ENCODE assay signal across 9 mouse cellular contexts in the genomic region with DNA sequence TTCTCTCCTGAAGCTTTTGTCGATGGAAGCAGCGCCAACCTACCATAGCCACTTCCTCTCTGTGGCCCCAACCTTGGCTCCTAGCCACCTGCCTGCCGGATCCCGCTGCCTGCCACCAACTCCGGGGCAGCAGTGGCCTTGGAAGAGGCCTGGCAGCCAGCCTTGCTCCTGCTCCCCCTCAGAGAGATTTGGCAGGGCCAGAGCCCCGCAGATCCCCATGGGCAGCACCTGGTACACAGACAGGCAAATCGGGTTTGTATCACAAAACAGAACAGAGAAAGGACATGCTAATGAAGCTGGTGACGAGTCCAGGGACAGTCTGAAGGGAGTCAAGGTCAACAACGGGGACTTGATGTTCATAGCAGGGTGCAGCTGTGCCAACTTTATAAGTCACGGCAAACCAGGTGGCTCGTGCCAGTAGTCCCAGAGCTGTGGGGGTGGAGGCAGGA. TPM values are rescaled to one million over a fixed set of nuclear protein-coding genes. Genes with fewer than 3 reads are reported as not detected.
DNase-seq lines count a peak whose midpoint lies in the region; ATAC-seq lines count a peak whose summit lies in the region.
"Had no signal": no experiment of that assay in that cellular context is flagged by ENCODE, and none has a peak within 500 bp of the region (broad histone marks: within the 10 kb centered on the region; RNA-seq: fewer than 3 reads in every experiment).

No protein-coding gene starts in this region.

- peak; percentile 98 for DNase-seq in heart, adult 11 months
- DNase-seq in 3134 (ENCODE audit: extremely low read depth, insufficient read length, low spot score): peak; percentile 79
- DNase-seq in heart, postnatal 14 days: peak; percentile 77 to 80
- no peak for DNase-seq in left cerebral cortex, adult 9 months (ENCODE audit: low spot score in 2 of 2)
- DNase-seq in thymus, postnatal 0 days (ENCODE audit: low spot score): no peak

- no peaks in the 10 kb centered on the region for H3K36me3 ChIP-seq in heart, embryonic 12.5 days

- no peaks in the 10 kb centered on the region for H3K4me1 ChIP-seq in heart, embryonic 12.5 days (replicated peaks)

- 75% methylated on average over 11 of the region's 11 CpGs for WGBS in heart, embryonic 12.5 days

- intact Hi-C loops in heart, postnatal 14 days (cut with DNase I): no loop called here

- H3K9ac ChIP-seq in heart, embryonic 12.5 days: no peak overlapping the region

- H3K27ac ChIP-seq in heart, embryonic 12.5 days (ENCODE audit: poor library complexity, severe bottlenecking): no peak overlapping the region

- H3K9me3 ChIP-seq in heart, embryonic 12.5 days (replicated peaks): peaks cover 5% of the 10 kb centered on the region; the same call in 1 of the 2 replicates

- no peak overlapping the region for H3K4me3 ChIP-seq in heart, embryonic 12.5 days

- no peak for ATAC-seq in heart, embryonic 12.5 days (ENCODE audit: insufficient number of reproducible peaks, low FRiP score)
- ATAC-seq in cerebellum, adult (ENCODE audit: insufficient number of reproducible peaks, low FRiP score, low TSS enrichment): peak; percentile 92
- ATAC-seq in frontal cortex, adult (ENCODE audit: low TSS enrichment): no peak

- no peaks in the 10 kb centered on the region for H3K27me3 ChIP-seq in heart, embryonic 12.5 days (replicated peaks)

- H3K4me2 ChIP-seq in heart, embryonic 12.5 days: no peak overlapping the region

RNA-seq across cellular contexts. Expression of gene Nr0b2, which starts 10.0 kb away (rescaled TPM):
- polyA plus RNA-seq in heart, embryonic 12.5 days (2016; fragmentation: Nextera tagmentation; extraction: Ambion mirVana): 9.9 and 10.5 TPM in 2 replicates
- 10 to 100 TPM; 20.1 to 23.2 TPM for total RNA-seq in heart, postnatal 14 days (2021)
- polyA plus RNA-seq in thymus, postnatal 0 days (2015; fragmentation: Nextera tagmentation; extraction: Ambion mirVana): 0.33 and 0.37 TPM in 2 replicates
- total RNA-seq: left cerebral cortex, postnatal 14 days had no signal

RNA-seq across cellular contexts. Expression of gene Gpatch3, which starts 11.4 kb away (rescaled TPM):
- 6.0 and 6.9 TPM in 2 replicates for polyA plus RNA-seq in heart, embryonic 12.5 days (2016; fragmentation: Nextera tagmentation; extraction: Ambion mirVana)
- total RNA-seq in heart, postnatal 14 days (2021): 1 to 10 TPM; 4.2 to 4.9 TPM
- polyA plus RNA-seq in thymus, postnatal 0 days (2015; fragmentation: Nextera tagmentation; extraction: Ambion mirVana): 8.3 and 8.9 TPM in 2 replicates

RNA-seq across cellular contexts. Expression of gene Nudc, which starts 17.4 kb away (rescaled TPM):
- polyA plus RNA-seq in heart, embryonic 12.5 days (2016; fragmentation: Nextera tagmentation; extraction: Ambion mirVana): 261 and 273 TPM in 2 replicates
- total RNA-seq in heart, postnatal 14 days (2021): 10 to 100 TPM; 57.8 to 60.2 TPM
- polyA plus RNA-seq in thymus, postnatal 0 days (2015; fragmentation: Nextera tagmentation; extraction: Ambion mirVana): 257 and 261 TPM in 2 replicates

RNA-seq across cellular contexts. Expression of gene Gpn2, which starts 21.0 kb away (rescaled TPM):
- polyA plus RNA-seq in heart, embryonic 12.5 days (2016; fragmentation: Nextera tagmentation; extraction: Ambion mirVana): 11.2 and 12.2 TPM in 2 replicates
- 1 to 10 TPM; 7.7 to 8.6 TPM for total RNA-seq in heart, postnatal 14 days (2021)
- polyA plus RNA-seq in thymus, postnatal 0 days (2015; fragmentation: Nextera tagmentation; extraction: Ambion mirVana): 23.4 and 25.9 TPM in 2 replicates

RNA-seq across cellular contexts. Expression of gene Sfn, which starts 38.8 kb away (rescaled TPM):
- polyA plus RNA-seq in heart, embryonic 12.5 days (2016; fragmentation: Nextera tagmentation; extraction: Ambion mirVana): 0.76 and 1.4 TPM in 2 replicates
- 1 to 10 TPM; 1.9 TPM for total RNA-seq in heart, postnatal 14 days (2021)
- polyA plus RNA-seq in thymus, postnatal 0 days (2015; fragmentation: Nextera tagmentation; extraction: Ambion mirVana): 60.3 and 66.3 TPM in 2 replicates

Comparison
In these comparisons a context has a peak if more than half of its experiments do, and no peak if none do; other contexts are left out.
1. DNase-seq: peak in heart, adult 11 months (single experiment), 3134 (single experiment) and heart, postnatal 14 days (2 of 2); none in left cerebral cortex, adult 9 months (0 of 2) and thymus, postnatal 0 days (single experiment).